Mouse (Mus musculus) liver, embryonic 15.5 days (tissue): ENCODE data around the gene Olfr1034. TPM values are rescaled to one million over a fixed set of nuclear protein-coding genes. Genes with fewer than 3 reads are reported as not detected.
"Not testable (repeated sequence)": the region's sequence is repeated elsewhere in the genome, so short reads cannot be mapped to it uniquely, and the experiment has no call there.

Experiments used
- ATAC-seq: fragments of 200-750 bp; cut with Nextera tagmentation; 2 replicates; pipeline ENCODE4 v1.8.0; 2017; ENCODE audit warnings: moderate number of reproducible peaks, mild to moderate bottlenecking, moderate library complexity; ENCODE audit not compliant: insufficient read depth
- H3K27ac ChIP-seq: fragments of 300-500 bp; sonication (generic); replicated peaks from 2 replicates; pipeline ENCODE4 v1.5.1; 2015; ENCODE audit warnings: mild to moderate bottlenecking, inconsistent platforms
- H3K27me3 ChIP-seq: fragments of 300-500 bp; sonication (generic); 2 replicates; pipeline ENCODE4 v1.6.1; 2015; ENCODE audit warnings: mild to moderate bottlenecking, inconsistent platforms
- H3K36me3 ChIP-seq: fragments of 300-500 bp; sonication (generic); replicated peaks from 2 replicates; pipeline ENCODE4 v1.6.1; 2015; ENCODE audit warnings: moderate library complexity, mild to moderate bottlenecking, inconsistent platforms
- H3K4me1 ChIP-seq: fragments of 300-500 bp; sonication (generic); replicated peaks from 2 replicates; pipeline ENCODE4 v1.6.1; 2015; ENCODE audit warnings: inconsistent platforms
- H3K4me2 ChIP-seq: fragments of 300-500 bp; sonication (generic); 2 replicates; pipeline ENCODE4 v1.6.1; 2015; ENCODE audit warnings: moderate library complexity, mild to moderate bottlenecking, inconsistent platforms
- H3K4me3 ChIP-seq: fragments of 300-500 bp; sonication (generic); replicated peaks from 2 replicates; pipeline ENCODE4 v1.5.1; 2015; ENCODE audit warnings: mild to moderate bottlenecking, inconsistent platforms
- H3K9ac ChIP-seq: fragments of 300-500 bp; sonication (generic); 2 replicates; pipeline ENCODE4 v1.6.1; 2015; ENCODE audit warnings: moderate library complexity, mild to moderate bottlenecking, inconsistent platforms
- H3K9me3 ChIP-seq: fragments of 300-500 bp; sonication (generic); replicated peaks from 2 replicates; pipeline ENCODE4 v1.6.1; 2016; ENCODE audit warnings: inconsistent platforms
- WGBS: fragments of 180-500 bp; shearing (Covaris S2); methylation state at CpG from one replicate; pipeline ENCODE4 v1.1.7; 2015; ENCODE audit warnings: mixed read lengths; ENCODE audit not compliant: insufficient replicate concordance; 5-methylcytosine and 5-hydroxymethylcytosine counted together
- polyA plus RNA-seq: library from polyadenylated mRNA; unstranded; fragments of >200 nt; fragmentation: Nextera tagmentation; extraction: Ambion mirVana; gene quantifications from 2 replicates; pipeline ENCODE4 v1.2.1, GENCODE M21; 2015

Olfr1034 gene
- polyA plus RNA-seq: 0.05 TPM in 2 replicates

DNA sequence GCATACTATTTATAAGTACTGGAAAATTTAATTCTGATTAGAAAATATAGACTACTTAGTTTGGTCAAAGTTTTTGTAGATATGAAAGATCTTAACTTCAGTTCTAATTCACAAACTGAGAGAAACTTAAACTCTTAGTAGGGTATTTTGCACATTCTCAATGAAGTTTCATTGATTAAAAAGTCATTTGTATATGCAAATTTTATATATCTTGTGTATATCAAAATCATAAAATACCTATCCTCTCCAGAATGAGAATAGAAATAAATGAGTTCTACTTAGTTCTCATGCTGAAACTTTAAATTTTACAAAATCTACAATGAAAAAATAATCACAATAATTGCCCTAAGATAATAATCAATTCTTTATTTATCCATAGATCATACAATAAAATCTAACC lies at the start of gene Olfr1034:
Gene Olfr1034, plus strand, starts transcription at position 301 of the 400 bp plus-strand sequence.
- no peak within 1 kb of the TSS for H3K27ac ChIP-seq
- H3K4me1 ChIP-seq: no peaks in the 10 kb centered on the region
- ATAC-seq: no peak
- no peaks in the 10 kb centered on the region for H3K27me3 ChIP-seq
- no peak within 1 kb of the TSS for H3K4me2 ChIP-seq
- no peak within 1 kb of the TSS for H3K4me3 ChIP-seq
- no peak within 1 kb of the TSS for H3K9ac ChIP-seq
- no peaks in the 10 kb centered on the region for H3K36me3 ChIP-seq
- no peaks in the 10 kb centered on the region for H3K9me3 ChIP-seq

DNA sequence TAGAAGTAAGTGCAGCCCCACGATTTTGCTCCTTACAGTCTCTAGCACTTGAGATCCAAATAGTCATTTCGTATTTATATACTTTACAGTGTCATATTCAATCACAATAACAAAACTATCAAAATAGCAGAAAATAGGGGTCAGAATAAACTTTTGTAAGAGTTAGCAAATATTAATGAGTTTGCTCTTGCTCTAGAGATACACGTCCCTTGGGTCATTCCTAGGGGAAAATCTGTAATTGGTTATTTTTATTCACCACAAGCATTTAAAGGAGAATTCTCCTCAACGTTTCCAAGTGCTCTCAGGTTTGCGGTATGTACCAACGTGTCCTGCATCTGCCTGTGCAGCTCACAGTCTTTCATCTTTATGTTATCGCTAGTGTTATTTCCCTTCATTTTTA lies 40.4 kb upstream of the Olfr1034 start, which contains the start of gene Olfr1032:
Gene Olfr1032, plus strand, starts transcription at position 301 of the 400 bp plus-strand sequence.
- Histone ChIP-seq H3K4me2 (no peak within 1 kb of the TSS), H3K4me1 (no peaks in the 10 kb centered on the region), H3K9ac (no peak within 1 kb of the TSS), H3K9me3 (no peaks in the 10 kb centered on the region), H3K27me3 (no peaks in the 10 kb centered on the region), H3K36me3 (no peaks in the 10 kb centered on the region), H3K27ac (no peak within 1 kb of the TSS), H3K4me3 (no peak within 1 kb of the TSS)
- ATAC-seq: no peak
- 64% methylated on average over 7 of the region's 7 CpGs for WGBS

DNA sequence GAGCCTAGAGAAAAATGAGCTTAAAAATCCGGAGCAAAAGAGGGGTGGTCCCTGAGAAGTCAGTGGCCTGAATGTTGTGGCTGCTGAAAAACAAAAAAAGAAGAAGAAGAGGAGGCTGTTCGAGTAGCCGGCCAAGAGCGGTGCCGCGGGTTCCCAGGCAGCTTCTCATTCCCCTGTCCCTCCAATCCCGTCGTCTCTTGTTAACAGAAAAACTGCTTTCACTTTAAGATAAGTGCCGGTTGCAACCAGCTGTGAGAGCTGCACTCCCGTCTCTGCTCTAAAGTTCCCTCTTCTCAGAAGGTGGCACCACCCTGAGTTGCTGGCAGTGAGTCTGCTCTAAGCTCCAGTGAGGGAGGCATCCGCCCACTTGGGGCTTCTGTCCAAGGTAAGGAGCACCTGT lies 25.3 kb upstream of the Olfr1034 start, which contains the start of gene Olfr1033:
Gene Olfr1033, plus strand, starts transcription at position 228 of the 400 bp plus-strand sequence.
- not testable (repeated sequence) for H3K27me3 ChIP-seq, H3K36me3 ChIP-seq, H3K9me3 ChIP-seq, H3K4me1 ChIP-seq, H3K27ac ChIP-seq, H3K9ac ChIP-seq, ATAC-seq
- Histone ChIP-seq H3K4me3 (peak within 1 kb of the TSS; percentile 35; the same call in 1 of the 2 replicates), H3K4me2 (peak within 1 kb of the TSS; percentile 35; the same call in 1 of the 2 replicates)
- under 1% methylated on average over 11 of the region's 11 CpGs for WGBS

DNA sequence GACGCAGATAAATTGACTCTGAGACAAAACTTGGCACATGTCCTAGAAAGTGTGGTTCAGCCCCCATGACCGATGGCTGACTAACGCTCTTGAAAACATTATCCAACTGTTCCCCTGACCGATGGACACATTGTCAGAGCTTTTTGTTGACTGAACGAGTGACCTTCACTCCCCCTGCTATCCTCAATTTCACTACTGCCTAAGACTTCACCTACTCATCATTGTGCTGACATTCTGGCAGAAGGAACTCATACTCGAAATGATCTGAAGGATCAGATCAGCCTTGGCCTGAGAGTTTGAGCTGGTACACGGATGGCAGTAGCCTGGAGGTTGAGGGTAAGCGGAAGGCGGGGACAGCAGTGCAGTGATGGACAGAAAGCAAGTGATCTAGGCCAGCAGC lies 24.1 kb upstream of the Olfr1034 start:
- not testable (repeated sequence) for H3K9me3 ChIP-seq, H3K9ac ChIP-seq, ATAC-seq, H3K27ac ChIP-seq, H3K4me1 ChIP-seq, H3K4me3 ChIP-seq, H3K36me3 ChIP-seq, H3K27me3 ChIP-seq, H3K4me2 ChIP-seq
- WGBS: 31% methylated on average over 6 of the region's 9 CpGs

DNA sequence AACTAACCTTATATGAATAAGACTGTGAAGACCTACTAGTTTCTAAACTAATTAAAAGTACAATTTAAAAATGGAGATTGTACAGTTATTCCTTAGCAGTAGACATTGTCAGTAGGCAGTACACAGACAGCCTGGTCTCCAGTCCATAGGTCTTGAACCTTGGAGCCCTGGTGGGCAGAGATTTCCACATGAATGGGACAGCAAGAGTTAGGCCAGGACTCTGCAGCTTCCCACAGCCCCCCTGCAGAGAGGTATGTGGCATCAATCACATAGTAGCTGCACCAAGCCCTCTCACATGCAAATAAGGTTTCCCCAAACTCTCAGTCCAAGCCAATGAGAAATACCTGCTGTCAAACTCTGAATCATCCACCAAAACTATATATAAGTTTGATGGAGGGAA lies 5.1 kb downstream of the Olfr1034 start:
- not testable (repeated sequence) for H3K9me3 ChIP-seq, H3K4me1 ChIP-seq, H3K4me2 ChIP-seq, H3K36me3 ChIP-seq, H3K27ac ChIP-seq, H3K27me3 ChIP-seq, H3K9ac ChIP-seq, H3K4me3 ChIP-seq, ATAC-seq

DNA sequence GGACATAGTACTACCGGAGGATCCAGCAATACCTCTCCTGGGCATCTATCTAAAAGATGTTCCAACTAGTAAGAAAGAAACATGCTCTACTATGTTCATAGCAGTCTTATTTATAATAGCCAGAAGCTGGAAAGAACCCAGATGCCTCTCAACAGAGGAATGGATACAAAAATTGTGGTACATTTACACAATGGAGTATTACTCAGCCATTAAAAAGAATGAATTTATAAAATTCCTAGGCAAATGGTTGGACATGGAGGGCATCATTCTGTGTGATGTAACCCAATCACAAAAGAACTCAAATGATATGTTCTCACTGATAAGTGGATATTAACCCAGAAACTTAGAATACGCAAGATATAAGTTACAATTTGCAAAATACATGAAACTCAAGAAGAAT lies 18.1 kb downstream of the Olfr1034 start:
- H3K27ac ChIP-seq, H3K4me3 ChIP-seq, H3K36me3 ChIP-seq, H3K9ac ChIP-seq, ATAC-seq, H3K27me3 ChIP-seq, H3K4me1 ChIP-seq, H3K9me3 ChIP-seq, H3K4me2 ChIP-seq: not testable (repeated sequence)
- WGBS: 76% methylated on average over 2 of the region's 2 CpGs

DNA sequence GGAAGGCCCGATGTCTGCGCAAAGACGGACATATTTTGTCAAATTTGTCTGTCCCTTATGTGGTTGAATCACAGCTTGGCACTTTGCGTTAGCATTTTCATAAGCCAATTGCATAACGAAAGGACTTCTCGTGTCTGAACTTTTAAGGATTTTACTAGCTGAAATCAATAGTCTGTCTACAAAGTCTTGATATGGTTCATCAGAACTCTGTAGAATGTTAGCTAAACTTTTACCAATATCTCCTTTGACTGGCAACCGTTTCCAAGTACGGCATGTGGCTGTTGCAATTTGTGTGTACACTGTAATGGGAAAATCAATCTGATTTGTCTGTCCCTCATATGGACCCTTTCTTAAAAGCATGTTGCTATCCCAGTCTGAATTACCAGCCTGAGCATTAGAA lies 24.5 kb downstream of the Olfr1034 start:
- WGBS: 73% methylated on average over 8 of the region's 8 CpGs
- ATAC-seq: no peak
- no peak overlapping the region for H3K27ac ChIP-seq
- no peak overlapping the region for H3K9ac ChIP-seq
- no peaks in the 10 kb centered on the region for H3K9me3 ChIP-seq
- no peak overlapping the region for H3K4me3 ChIP-seq
- H3K4me1 ChIP-seq: no peaks in the 10 kb centered on the region
- H3K36me3 ChIP-seq: no peaks in the 10 kb centered on the region
- no peak overlapping the region for H3K4me2 ChIP-seq
- no peaks in the 10 kb centered on the region for H3K27me3 ChIP-seq

DNA sequence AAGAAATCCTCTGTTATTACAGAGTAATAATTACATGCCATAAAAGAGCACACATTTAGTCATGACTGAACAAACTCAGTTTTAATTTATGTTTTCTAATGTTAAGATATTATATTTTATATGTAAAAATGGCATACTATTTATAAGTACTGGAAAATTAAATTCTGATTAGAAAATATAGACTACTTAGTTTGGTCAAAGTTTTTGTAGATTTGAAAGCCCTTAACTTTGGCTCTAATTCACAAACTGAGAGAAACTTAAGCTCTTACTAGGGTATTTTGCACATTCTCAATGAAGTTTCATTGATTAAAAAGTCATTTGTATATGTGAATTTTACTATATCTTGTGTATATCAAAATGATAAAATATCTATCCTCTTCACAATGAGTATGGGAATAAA lies 28.0 kb downstream of the Olfr1034 start, which contains the start of gene Olfr1036:
Gene Olfr1036, plus strand, starts transcription at position 301 of the 400 bp plus-strand sequence.
- H3K9ac ChIP-seq, ATAC-seq, H3K9me3 ChIP-seq, H3K27me3 ChIP-seq, H3K4me2 ChIP-seq, H3K4me1 ChIP-seq, H3K36me3 ChIP-seq, H3K4me3 ChIP-seq, H3K27ac ChIP-seq: not testable (repeated sequence)

DNA sequence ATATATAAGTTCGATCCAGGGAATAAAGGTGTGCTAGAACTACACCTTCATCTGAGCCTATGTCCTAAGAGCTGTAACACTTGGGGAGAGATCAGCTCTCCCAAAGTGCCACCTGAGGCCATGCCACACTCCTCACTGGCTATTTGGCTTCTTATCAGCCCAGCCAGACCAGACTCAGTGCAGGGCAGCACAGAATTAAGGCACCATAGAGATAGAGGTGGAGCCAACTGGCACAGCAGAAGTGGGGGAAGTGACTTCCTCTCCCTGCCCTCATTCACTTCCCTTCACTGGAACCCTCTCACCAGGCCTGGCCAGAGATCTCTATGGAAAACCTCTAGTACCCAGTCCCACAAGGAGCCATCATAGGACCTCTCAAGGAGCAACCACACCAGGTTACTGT lies 34.8 kb downstream of the Olfr1034 start:
- not testable (repeated sequence) for H3K9ac ChIP-seq, H3K4me3 ChIP-seq, H3K36me3 ChIP-seq, H3K9me3 ChIP-seq, ATAC-seq, H3K4me1 ChIP-seq, H3K4me2 ChIP-seq, H3K27ac ChIP-seq, H3K27me3 ChIP-seq
- WGBS: 54% methylated on average over 1 of the region's 1 CpGs

DNA sequence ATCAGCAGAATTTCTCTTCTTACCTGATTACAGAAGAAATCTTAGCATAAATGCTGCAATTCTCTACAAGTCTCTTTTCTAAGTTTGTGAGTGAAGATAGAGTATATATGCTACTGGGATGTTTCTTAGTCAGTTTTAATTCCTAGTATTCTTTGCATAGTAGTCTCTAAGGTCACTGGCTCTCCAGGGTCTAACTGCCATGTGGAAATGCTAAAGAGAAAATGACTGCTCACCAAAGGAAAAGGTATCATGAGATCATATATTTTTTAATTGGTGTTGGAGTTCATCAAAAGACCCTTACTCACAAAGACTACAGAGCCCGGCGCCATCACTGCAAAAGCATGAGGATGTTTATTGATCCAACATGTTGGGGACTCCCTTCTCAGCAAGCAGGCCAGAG lies 41.6 kb downstream of the Olfr1034 start, which contains the start of gene Olfr1037:
Gene Olfr1037, minus strand, starts transcription at position 101 of the 400 bp plus-strand sequence.
- Histone ChIP-seq H3K27me3 (no peaks in the 10 kb centered on the region), H3K9ac (no peak within 1 kb of the TSS), H3K27ac (no peak within 1 kb of the TSS), H3K9me3 (no peaks in the 10 kb centered on the region), H3K4me1 (no peaks in the 10 kb centered on the region), H3K4me3 (no peak within 1 kb of the TSS), H3K4me2 (no peak within 1 kb of the TSS), H3K36me3 (no peaks in the 10 kb centered on the region)
- 74% methylated on average over 2 of the region's 2 CpGs for WGBS
- no peak for ATAC-seq
